Mouse (Mus musculus) cerebellum, adult 9-10 months (tissue): ENCODE results near the gene Sardh.

Experiments
- DNase-seq: peaks from one replicate; pipeline ENCODE4 v3.0.0; 2022

The Sardh gene

DNA sequence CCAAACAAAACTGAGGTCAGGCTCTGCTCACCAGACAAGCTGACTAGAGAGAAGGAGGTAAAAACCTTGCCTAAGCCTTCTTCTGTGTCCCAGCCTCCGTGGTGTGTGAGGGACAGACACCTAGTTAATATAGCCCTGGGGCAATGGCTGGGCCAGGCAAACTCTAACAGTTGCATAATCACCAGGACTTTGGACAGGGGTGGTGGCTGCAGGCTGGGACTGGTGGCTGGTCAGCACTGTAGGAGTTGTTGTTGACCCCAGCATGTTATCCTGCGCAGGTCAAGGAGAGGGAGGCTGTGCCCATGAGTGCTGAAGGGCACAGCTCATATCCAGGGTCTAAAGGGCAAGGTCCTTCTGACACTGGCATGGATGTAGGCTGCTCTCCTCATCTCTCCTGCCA, at the start of gene Sardh:
Gene Sardh (minus strand): TSS at position 127 of the 400 bp plus-strand sequence.
- no peak for DNase-seq

DNA sequence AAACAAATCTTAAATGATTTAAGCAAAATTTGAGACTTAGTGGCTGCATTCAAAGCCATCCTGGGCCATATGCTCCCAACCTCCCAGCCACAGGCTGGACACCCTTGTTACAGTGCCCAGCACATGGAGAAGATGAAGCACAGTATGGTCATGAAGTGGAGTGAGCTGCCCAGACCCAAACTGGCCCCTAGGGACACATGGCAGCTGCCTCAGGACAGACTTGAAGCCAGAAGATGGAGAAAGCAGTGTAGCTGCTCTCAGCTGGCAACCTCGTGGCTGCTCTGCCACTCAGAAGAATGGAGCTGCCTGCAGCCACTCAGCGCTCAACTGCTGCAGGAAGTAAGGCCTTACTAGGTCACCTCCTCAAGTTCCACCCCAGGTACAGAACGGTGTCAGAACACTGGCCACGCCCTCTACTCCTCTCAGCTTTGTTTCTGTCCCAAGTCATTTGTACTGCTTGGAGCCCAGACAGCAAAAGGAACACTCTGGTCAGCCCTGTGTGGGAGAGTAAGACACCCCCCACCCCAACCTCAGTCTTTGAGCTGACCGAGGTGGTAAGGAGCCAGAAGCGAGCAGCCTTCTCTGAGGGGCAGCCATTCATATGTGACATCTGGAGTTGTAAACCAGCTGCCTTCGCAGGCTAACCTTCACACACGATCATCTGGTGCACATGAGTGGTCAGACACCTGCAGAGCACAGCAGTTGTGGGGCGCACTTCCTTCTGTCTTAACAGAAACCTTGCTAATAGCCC, 48.7 kb upstream of the Sardh start:
- DNase-seq, result no peak

DNA sequence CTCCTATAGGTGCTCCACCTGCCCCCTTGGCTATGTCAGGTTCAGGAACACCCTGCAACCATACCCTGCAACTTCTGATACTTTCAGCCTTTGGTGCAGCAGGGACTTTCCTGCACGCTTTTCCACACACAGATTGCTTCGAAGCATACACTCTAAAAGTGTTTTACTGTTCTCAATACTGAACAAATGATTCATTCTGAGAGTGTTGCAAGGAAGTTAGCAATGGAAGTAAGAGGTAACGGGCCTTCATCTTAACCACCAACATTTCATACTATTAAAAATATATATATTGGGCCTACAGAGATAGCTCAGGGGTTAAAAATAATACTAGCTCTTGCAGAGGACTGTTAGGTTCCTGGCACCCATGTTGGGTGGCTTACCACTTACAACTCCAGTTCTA, 46.6 kb upstream of the Sardh start:
- DNase-seq, result no peak

DNA sequence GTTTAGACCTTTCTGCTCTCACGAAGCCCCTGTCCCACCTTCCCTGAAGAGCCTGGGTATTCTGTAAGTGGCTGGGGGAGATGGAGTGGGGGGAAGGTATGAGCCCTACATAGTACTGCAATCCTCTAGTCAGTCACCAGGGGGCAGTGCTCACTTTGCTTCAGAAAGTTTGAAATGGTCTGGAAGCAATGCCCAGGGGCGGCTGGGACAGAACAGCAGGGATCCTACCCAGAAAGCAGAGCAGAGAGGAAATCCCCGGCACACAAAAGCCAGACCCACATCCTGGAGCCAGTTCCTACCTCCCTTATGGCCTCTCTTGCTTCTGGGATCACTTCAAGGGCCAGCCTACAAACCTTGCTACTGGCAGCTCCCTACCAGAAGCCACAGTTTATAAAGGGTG, 40.9 kb upstream of the Sardh start:
- DNase-seq, result peak; percentile 75

DNA sequence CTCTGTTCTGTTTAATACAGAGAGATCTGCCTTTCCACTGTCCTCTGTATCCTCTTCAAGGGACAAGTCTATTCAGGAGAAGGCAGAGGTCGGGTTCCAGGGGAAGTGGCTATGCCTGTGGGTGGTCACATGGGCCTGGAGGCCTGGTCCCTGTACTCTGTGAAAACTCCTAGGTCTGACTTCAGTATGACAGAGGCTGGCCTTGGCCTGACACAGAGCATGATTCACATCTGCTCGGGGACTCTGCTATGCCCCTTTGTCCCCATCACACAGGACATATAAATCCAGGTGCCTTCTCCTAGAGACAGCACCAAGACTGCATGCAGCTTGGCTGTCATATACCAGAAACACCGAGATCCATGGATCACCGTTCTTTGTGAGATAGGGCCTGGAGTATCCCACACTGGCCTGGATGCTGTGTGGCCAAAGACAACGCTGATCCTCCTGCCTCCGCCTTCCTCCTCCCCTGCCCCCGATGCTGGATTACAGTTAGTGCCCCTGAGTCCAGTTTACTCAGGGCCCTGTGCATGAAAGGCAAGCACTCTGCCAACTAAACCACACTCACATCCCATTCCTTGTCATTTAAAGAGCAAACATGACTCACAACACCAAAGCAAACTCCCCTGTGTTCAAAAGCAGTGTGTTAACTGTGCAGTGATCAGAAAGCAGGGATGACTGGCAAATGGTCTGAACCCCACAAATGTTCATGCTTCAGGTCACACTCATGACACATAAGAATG, 39.0 kb upstream of the Sardh start:
- DNase-seq, result no peak

DNA sequence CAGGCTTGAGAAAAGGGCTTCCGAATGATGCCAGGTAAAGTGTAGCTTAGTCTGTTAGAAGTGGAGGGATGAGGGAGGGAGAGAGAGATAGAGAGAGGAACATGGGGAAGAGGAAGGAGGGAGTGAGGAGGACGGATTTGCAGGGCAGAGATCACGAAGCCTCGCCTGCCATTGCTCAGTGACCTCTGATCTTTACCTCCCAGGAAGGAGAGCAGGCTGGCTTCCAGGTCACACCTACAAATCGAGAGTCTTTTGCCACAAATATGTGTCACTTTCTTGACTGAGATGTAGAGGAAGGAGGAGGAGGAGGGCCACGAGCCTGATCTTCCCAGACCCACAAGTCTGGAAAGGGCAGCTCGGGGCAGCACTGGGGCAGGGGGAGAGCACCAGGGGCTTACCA, 36.3 kb upstream of the Sardh start:
- no peak for DNase-seq

DNA sequence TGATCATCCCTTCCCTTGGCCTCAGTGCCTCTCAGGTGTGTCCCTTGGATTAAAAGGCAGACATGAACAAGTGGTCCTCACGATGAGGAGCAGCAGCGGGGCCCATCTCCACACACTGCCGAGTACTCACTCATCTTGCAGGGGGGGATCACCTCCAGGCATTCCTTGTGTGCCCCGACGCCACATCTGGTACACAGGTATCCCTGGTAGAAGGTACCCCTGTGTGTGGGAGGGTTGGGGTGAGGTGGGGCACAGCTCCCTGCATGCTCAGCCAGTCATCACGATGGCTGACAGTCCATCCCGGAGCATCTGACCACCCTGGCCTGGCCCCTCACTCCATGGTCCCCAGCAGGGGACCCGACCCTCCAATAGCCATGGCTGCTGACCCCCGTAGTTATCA, 33.6 kb upstream of the Sardh start:
- DNase-seq, result no peak

DNA sequence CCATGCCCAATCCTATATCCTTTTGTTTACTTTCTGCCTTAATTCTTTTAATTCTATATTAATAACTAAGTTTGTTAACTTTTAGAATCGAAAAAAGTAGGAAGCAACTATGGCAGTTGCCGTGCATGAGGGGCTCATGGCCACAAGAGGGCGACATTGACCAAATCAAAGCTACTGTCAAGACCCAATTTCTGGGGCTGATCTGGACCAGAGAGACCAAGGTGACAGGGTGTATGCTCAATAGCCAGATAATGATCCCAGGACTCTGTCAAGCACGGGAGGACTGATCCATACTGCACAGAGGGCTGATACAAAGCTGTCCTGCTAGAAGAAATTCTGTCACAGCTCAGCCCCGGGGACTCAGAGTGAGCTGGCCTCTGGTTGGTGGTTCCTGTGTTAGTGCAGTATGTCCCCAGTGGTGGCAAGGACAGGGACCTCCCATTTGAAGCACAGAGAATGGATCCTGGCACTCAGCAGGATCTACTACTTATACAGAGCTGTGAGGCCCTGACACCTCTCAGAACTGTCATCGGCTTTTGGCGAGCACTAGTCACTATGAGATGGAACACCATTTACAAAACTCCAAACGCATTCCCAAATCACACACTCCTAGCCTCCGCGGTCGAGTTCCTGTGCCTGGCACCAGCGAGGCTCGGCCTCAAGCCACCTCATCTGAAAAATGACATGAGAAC, 32.9 kb upstream of the Sardh start:
- peak; percentile 66 for DNase-seq

DNA sequence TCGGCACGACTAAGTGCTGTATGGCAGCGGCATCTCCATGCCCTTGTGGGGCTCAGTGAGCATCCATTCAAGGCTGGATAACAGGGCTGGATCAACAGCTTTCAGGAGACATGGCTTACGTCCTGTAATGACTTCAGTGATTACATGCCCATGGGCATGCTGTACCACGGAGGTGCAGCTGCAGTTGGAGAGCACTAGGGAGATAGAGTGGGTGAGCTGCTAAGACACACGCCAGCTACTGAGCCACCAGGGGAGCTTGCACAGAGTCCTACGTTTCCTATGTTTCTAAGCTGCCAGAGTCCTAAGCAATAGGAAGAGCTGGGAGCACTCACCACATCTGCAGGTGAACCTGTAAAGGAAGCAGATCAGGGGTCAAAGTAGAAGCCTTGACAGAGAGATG, 30.7 kb upstream of the Sardh start:
- DNase-seq, result no peak

DNA sequence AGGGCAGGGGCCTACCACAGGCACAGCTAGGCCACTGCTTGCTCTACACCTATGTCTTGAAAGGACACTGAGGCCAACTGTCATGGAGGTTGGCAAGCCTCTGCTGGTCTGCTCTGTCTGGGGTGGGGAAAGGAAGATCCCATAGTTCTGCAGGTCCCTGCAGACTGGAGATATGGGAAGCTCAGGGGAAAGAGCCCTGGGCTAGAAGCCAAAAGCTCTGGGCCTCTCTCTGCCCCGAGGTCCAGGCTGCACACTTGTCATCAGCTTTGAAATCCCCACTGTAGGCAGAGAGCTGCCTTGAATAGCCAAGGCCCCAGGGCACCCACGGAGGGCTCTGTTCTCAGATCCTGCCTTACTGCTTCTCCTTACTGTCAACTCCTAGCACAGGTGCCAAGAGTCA, 20.2 kb upstream of the Sardh start:
- no peak for DNase-seq

DNA sequence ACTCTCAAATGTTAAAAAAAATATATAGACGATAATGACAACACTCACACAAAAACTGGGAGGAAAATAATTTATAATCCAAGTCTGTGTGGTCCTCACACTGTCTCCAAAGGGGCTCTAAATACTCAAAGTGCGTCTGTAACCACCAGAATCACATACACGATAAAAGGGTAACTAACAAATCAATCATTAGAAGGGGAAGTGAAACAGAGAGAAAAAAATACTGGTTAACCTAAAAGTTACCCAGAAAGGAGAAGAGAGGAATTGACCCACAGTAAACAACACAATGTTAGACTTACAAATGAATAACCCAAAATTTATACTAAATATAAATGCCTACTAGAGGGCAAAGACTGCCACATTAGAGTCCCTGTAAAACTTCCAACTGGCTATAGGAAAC, 17.7 kb upstream of the Sardh start:
- no peak for DNase-seq

DNA sequence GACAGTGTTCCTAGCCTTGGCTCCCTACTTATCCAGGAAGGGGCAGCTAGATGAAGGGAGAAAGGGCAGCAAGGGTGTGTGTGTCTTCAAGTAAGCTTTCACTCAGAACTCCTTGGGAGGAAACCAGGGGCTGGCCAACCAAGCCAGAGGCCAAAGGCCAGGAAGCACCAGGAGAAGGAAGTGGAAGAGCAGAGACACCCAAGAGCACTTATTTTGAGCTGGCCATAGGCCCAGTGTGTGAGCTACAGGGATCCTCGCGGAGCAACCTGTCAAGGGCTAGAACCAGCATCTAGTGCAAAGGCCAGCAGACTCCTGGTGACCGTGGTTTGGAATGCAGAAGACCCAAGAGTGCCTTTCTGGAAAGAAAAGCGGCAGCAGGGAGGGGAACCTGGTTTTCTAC, 14.8 kb upstream of the Sardh start:
- DNase-seq, result no peak

DNA sequence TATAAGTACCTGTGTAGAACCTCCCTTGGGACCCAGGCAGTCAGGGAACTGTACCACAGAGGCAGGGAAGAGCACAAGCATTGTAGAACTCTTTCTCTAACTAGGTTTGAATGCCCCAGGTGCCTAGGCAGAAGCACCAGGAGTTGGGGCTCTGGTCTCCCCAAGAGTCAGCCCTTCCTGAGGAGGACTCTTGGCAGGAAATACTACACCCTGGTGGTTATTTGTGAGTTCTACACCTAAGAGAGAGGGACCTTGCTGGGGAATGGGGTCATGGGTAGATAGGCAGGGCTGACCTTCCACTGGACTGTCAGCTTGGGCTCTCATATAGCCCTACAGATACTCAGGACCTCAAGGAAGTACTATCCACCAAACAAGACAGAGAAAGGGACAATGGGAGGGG, 3.3 kb upstream of the Sardh start:
- no peak for DNase-seq

DNA sequence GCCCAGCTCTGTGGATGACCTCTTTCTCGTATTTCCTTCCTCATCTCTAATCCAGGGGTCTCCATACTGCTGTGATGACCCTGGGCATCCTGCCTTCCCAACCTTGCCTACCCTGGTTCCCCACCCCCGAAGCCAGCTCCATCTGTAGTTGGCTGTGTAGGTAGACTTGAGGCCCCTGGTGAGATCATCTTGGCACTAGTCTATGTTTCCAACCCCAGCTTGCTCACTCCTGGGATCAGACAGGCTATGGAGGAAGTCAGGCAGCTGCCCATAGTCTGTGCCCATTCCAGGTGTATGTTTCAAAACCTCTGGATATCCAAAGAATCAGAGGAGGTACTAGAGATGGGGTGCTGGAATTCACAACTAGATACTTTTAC, 662 bp downstream of the Sardh start:
- DNase-seq, result no peak

DNA sequence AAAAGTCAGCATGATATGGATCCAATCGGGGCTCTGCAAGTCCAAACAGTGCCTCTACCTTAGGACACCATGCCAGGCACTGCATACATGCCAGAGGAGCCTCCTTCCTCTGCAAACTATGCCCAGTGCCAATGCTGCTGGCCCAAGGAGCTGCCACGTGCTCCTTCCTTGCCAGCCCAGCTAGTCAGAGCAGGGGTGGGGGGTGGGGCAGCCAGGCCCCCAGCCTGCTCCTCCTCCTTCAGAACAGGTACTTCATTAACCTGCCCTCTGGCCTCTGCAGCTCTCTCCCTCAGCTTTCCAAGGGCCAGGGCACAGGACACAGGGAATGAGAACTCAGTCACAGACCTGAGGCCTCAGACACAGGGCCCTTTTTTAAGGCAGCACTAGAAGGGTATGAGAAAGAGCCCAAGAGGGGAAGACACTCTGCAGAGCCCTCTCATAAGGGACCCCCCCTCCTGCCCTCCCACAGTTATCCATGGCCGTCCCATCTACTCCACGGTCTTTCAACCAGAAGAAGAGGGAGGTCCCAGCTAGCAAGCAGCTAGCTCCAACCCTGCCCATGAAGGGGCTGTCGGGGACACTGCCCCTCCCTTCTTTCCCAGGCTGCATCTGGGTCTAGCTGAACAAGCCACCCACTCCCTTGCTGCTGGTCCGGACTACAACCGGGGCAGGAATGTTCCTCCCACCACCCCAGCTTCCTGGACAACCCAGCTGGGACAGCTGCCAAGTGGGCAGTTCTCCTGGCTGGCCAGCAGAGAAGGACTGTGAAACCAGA, 1.2 kb downstream of the Sardh start:
- no peak for DNase-seq

DNA sequence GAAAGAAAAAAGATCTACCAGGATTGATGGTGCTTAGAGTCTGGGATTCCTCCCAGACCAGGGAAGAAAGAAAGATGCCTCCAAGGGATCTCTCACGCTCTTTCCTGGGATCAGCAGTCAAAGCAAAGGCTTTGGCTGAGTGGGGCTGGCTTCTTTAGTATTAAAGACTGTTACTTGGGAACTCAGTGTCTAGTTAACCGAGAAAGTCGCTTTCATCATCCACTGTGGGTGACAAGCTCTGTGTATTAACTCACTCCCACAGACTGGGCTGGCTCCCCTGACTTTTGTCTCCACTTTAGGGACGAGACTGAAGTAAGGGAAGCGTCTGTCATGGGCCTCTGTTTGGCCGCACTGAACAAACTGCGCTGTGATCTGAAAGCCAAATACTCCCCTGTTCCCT, 2.2 kb downstream of the Sardh start:
- DNase-seq, result no peak

DNA sequence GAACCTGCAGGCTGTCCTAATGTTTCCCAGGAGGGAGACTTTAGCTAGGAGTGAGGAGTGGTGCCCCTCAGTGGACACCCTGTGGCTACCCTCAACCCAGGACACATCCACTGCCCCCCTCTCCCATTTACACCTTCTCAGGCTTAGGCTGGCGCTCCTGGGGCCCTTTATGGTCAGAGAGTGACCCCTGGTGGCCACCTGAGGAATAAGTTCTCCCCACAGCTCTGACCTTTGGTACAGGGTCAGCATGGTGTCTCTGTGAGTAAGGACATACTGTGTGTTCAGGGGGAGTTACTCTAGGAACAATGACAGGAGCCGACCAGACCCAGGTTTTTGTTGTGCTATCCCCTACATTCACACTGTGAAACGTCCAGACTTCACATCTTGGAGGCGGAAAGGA, 10.8 kb downstream of the Sardh start:
- peak; percentile 73 for DNase-seq

DNA sequence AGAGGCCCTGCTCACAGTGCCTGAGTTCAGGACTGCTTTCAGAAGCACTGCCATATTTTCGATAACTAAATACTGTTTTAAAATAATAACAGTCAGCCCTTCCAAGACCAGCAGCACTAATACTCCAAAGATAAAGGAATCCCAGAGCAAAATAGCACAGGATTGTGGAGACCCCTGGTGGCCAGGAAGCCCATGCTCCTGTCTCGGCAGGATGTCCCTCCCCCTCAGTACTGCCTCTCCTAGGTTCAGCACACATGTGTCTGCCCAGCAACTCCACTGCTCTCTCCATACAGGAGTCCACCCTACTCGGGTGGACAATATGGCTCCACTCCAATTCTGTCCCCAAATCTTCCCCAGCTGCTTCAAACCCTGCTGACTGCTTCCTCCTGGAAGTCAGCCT, 12.4 kb downstream of the Sardh start:
- peak; percentile 62 for DNase-seq

DNA sequence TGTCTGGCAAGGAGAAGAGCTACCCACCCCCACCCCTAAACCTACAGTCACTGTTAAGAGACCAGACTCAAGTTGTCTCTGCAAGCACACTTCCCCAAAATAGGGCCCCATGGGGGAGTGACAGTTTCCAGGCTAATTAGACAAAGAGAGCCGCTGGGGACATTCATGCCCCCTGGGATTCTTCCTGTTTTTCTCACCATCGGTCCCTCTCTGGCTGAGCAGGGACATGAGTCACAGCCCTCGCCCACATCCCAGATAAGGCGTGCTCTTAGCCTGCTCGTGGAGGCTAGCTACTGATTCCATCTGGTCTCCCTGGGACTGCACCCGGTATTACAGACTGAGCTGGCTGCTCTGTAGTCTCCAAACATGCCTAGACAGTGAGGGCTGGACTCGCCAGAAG, 15.8 kb downstream of the Sardh start:
- peak; percentile 9 for DNase-seq

DNA sequence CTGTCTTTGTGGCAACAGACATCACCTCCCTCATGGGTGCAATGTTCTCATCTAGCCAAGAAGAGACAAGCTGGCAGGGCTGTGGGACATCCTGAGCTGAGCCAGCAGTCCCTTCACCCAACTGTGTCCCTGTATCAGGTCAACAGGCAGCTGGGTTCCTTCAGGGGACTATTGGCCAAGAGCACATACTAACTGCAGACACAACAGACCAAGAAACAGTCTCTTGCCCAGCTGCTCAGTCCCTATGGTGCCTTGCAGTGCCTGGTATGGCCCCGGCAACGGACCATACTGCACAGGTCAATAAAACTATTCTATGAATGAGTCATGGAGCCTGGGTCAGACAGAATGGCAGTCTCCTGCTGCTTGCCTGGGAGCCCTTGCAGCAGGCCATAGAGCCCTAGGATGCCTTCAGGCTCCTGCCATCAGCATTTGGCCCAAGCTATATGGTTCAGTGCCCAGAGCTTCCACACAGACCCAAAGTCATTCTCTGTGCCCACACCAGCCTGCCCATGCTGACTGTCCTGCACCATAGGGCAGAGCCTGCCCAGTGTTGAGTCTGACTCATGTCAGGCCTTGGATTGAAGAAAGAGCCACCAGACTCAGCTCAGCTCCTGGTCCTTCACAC, 18.5 kb downstream of the Sardh start:
- DNase-seq, result peak; percentile 60

DNA sequence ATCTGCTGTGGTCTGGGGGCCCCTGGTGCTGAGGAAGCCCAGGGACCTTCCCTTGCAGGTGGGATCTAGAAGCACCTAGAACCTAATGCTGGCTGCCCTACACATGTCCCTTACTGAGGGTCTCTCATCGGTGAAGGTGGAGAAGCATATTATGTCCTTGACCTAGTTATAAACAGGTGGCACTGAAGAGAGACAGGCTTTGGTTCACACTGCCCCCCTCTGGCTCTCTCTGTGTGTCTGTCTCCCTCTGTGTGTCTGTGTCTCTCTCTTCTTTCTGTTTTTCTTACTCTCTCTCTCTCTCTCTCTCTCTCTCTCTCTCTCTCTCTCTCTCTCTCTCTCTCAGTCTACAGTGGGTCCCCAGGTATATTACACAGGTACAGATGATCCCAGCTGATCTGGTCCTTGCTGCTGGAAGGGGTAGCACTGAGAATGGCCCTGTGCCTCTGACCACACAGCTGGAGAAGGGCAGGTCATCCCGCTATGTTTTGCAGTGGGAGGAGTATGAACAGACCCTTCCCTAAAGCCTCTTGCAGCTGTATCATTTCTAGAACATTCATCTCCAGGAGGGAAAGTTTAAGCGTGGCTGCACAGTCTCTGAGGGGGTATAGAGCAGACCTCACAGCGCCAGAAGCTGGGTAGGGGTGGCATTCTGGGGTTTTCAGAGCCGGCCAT, 19.2 kb downstream of the Sardh start:
- DNase-seq, result no peak

DNA sequence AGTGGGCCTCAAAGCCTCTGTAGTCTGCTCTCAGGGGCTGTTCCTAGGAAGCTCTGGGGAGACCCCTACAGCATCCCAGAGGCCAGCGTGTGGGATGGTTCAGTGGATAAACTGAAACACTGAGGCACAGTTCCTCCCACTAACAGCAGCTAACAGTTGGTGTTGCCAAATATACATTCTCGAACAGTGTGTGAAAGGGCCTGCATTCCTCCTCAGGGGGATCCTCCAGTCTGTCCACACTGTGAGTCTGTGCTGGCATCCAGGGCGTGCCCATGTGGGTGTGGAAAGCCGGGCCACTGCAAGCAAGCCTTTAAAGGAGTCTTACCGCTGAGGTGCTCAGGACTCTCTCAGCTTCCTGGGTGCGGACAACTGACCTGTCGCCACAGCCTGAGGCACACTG, 21.6 kb downstream of the Sardh start:
- DNase-seq, result peak; percentile 8
